In the genomic region with DNA sequence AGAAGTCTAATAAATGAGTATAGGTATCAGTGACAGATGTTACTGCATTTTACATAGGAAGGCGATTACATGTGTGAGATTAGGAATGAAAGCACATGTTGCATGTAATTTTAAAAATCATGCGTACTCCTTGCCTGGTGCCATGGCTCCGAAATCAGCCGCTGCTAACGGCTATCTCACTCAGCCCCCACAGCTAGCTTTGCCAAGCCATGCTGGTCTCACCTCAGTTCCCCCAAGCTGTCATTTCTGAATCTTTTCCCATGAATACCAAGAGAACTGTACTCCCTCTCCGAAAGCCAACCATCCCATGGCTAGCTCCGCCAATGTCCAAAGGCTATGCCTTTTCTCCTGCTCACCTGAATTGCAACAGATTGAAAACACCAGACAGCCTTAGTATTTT, we compare ENCODE assay signal across 14 mouse cellular contexts.
"Had no signal": no experiment of that assay in that cellular context is flagged by ENCODE, and none has a peak within 500 bp of the region (broad histone marks: within the 10 kb centered on the region; RNA-seq: fewer than 3 reads in every experiment).

No protein-coding gene starts in this region.

- DNase-seq: cerebellum, adult 9-10 months; cerebellum, adult 9-11 months; cerebellum, postnatal 25 days; cerebellum, postnatal 36 days; embryo, embryonic 11 days; forebrain, postnatal 0 days; gastrocnemius, adult 2 months; gastrocnemius, postnatal 10 days; gastrocnemius, postnatal 14 days; gastrocnemius, postnatal 25 days; gastrocnemius, postnatal 36 days; heart, adult 11 months; heart, adult 18-20 months; heart, adult 2 months had no signal
